Mouse (Mus musculus): ENCODE results near the gene Auts2. TPM values are rescaled to one million over a fixed set of nuclear protein-coding genes. Genes with fewer than 3 reads are reported as not detected.

Auts2 gene
- polyA plus RNA-seq, 1 experiment from 2014 or later = 90.6 TPM

- H3K4me1 ChIP-seq = peaks cover 28% of the 10 kb centered on the region
- no peak for ATAC-seq (ENCODE audit: low FRiP score)
Measured at GRCm38 (mm10) chr5:131606786-131607185, 936.4 kb downstream of the Auts2 start.

GRCm38 (mm10) chr5:131601934-131602692, 941.0 kb downstream of the Auts2 start:
- Histone ChIP-seq H3K27me3 (peaks cover 23% of the 10 kb centered on the region), H3K4me3 (no peak overlapping the region), H3K9ac (no peak overlapping the region), H3K27ac (peak overlapping the region; percentile 77), H3K9me3 (replicated peaks) (no peaks in the 10 kb centered on the region), H3K36me3 (no peaks in the 10 kb centered on the region), H3K4me1 (peaks cover 51% of the 10 kb centered on the region), H3K4me2 (replicated peaks) (peak overlapping the region; percentile 11; the same call in 1 of the 2 replicates)
- 16% methylated on average over 7 of the region's 7 CpGs for WGBS
- peak; percentile 84 for ATAC-seq (ENCODE audit: low FRiP score)

More at GRCm38 (mm10) chr5:131606786-131607185, 936.4 kb downstream of the Auts2 start:
- peaks cover 7% of the 10 kb centered on the region; the same call in 1 of the 2 replicates for H3K27me3 ChIP-seq
- H3K4me3 ChIP-seq = no peak overlapping the region
- 89% methylated on average over 5 of the region's 5 CpGs for WGBS
- H3K36me3 ChIP-seq = no peaks in the 10 kb centered on the region
- no peak overlapping the region for H3K27ac ChIP-seq
- no peak overlapping the region for H3K4me2 ChIP-seq (replicated peaks)
- H3K9me3 ChIP-seq (replicated peaks) = no peaks in the 10 kb centered on the region
- H3K9ac ChIP-seq = no peak overlapping the region

GRCm38 (mm10) chr5:131600325-131601125, 942.6 kb downstream of the Auts2 start:
- Histone ChIP-seq H3K4me1 (peaks cover 67% of the 10 kb centered on the region), H3K9ac (no peak overlapping the region), H3K9me3 (replicated peaks) (no peaks in the 10 kb centered on the region), H3K27me3 (peaks cover 23% of the 10 kb centered on the region), H3K4me3 (no peak overlapping the region), H3K36me3 (no peaks in the 10 kb centered on the region), H3K4me2 (replicated peaks) (peak overlapping the region; percentile 24), H3K27ac (peak overlapping the region; percentile 77)
- ATAC-seq (ENCODE audit: low FRiP score) = peak; percentile 78
- whole genome bisulfite sequencing = 5% methylated on average over 14 of the region's 14 CpGs

- 69% methylated on average over 3 of the region's 3 CpGs for WGBS
- no peak overlapping the region for H3K9ac ChIP-seq
Measured at GRCm38 (mm10) chr5:131597503-131597902, 945.6 kb downstream of the Auts2 start.

GRCm38 (mm10) chr5:131596591-131596990, 946.6 kb downstream of the Auts2 start:
- no peaks in the 10 kb centered on the region for H3K9me3 ChIP-seq (replicated peaks)
- ATAC-seq (ENCODE audit: low FRiP score) = peak; percentile 30; the same call in 1 of the 2 replicates
- peak overlapping the region; percentile 7; the same call in 1 of the 2 replicates for H3K4me2 ChIP-seq (replicated peaks)
- H3K4me3 ChIP-seq = no peak overlapping the region
- H3K27ac ChIP-seq = peak overlapping the region; percentile 71
- WGBS = 2% methylated on average over 10 of the region's 10 CpGs
- H3K36me3 ChIP-seq = no peaks in the 10 kb centered on the region
- no peak overlapping the region for H3K9ac ChIP-seq
- peaks cover 58% of the 10 kb centered on the region for H3K4me1 ChIP-seq
- H3K27me3 ChIP-seq = peaks cover 28% of the 10 kb centered on the region

More at GRCm38 (mm10) chr5:131597503-131597902, 945.6 kb downstream of the Auts2 start:
- no peak overlapping the region for H3K4me2 ChIP-seq (replicated peaks)
- peaks cover 26% of the 10 kb centered on the region for H3K27me3 ChIP-seq
- H3K27ac ChIP-seq = no peak overlapping the region
- peaks cover 61% of the 10 kb centered on the region for H3K4me1 ChIP-seq
- ATAC-seq (ENCODE audit: low FRiP score) = no peak
- no peaks in the 10 kb centered on the region for H3K36me3 ChIP-seq
- H3K4me3 ChIP-seq = no peak overlapping the region
- no peaks in the 10 kb centered on the region for H3K9me3 ChIP-seq (replicated peaks)

- Histone ChIP-seq H3K4me3 (no peak overlapping the region), H3K9ac (no peak overlapping the region), H3K4me2 (replicated peaks) (no peak overlapping the region), H3K36me3 (no peaks in the 10 kb centered on the region), H3K4me1 (peaks cover 52% of the 10 kb centered on the region), H3K9me3 (replicated peaks) (no peaks in the 10 kb centered on the region), H3K27me3 (peaks cover 34% of the 10 kb centered on the region), H3K27ac (peak overlapping the region; percentile 71)
- 10% methylated on average over 8 of the region's 8 CpGs for WGBS
- no peak for ATAC-seq (ENCODE audit: low FRiP score)
Measured at GRCm38 (mm10) chr5:131595730-131596129, 947.4 kb downstream of the Auts2 start.

GRCm38 (mm10) chr5:131594597-131594996, 948.5 kb downstream of the Auts2 start:
- peaks cover 41% of the 10 kb centered on the region for H3K27me3 ChIP-seq
- no peak overlapping the region for H3K4me3 ChIP-seq
- WGBS = 47% methylated on average over 3 of the region's 3 CpGs
- H3K9me3 ChIP-seq (replicated peaks) = no peaks in the 10 kb centered on the region
- no peak overlapping the region for H3K9ac ChIP-seq
- H3K4me1 ChIP-seq = peaks cover 40% of the 10 kb centered on the region
- ATAC-seq (ENCODE audit: low FRiP score) = no peak
- no peak overlapping the region for H3K27ac ChIP-seq
- no peak overlapping the region for H3K4me2 ChIP-seq (replicated peaks)
- H3K36me3 ChIP-seq = no peaks in the 10 kb centered on the region

- WGBS = 89% methylated on average over 10 of the region's 10 CpGs
- ATAC-seq (ENCODE audit: low FRiP score) = no peak
- Histone ChIP-seq H3K9me3 (replicated peaks) (no peaks in the 10 kb centered on the region), H3K9ac (no peak overlapping the region), H3K4me3 (no peak overlapping the region), H3K27me3 (peaks cover 30% of the 10 kb centered on the region), H3K4me1 (peaks cover 36% of the 10 kb centered on the region), H3K27ac (no peak overlapping the region), H3K36me3 (no peaks in the 10 kb centered on the region), H3K4me2 (replicated peaks) (no peak overlapping the region)
Measured at GRCm38 (mm10) chr5:131593261-131593660, 949.9 kb downstream of the Auts2 start.

- H3K27me3 ChIP-seq = peaks cover 21% of the 10 kb centered on the region
- 91% methylated on average over 6 of the region's 6 CpGs for WGBS
Measured at GRCm38 (mm10) chr5:131589948-131590467, 953.1 kb downstream of the Auts2 start.

GRCm38 (mm10) chr5:131586332-131586700, 956.8 kb downstream of the Auts2 start:
- H3K9ac ChIP-seq = no peak overlapping the region; the same call in 1 of the 2 replicates
- H3K4me2 ChIP-seq (replicated peaks) = no peak overlapping the region; the same call in 1 of the 2 replicates
- 69% methylated on average over 5 of the region's 5 CpGs for WGBS
- H3K9me3 ChIP-seq (replicated peaks) = no peaks in the 10 kb centered on the region
- H3K36me3 ChIP-seq = no peaks in the 10 kb centered on the region
- H3K4me1 ChIP-seq = peaks cover 46% of the 10 kb centered on the region
- no peak overlapping the region for H3K4me3 ChIP-seq
- peak overlapping the region; percentile 82 for H3K27ac ChIP-seq
- no peak for ATAC-seq (ENCODE audit: low FRiP score)
- H3K27me3 ChIP-seq = peaks cover 18% of the 10 kb centered on the region

More at GRCm38 (mm10) chr5:131589948-131590467, 953.1 kb downstream of the Auts2 start:
- Histone ChIP-seq H3K36me3 (no peaks in the 10 kb centered on the region), H3K9me3 (replicated peaks) (no peaks in the 10 kb centered on the region), H3K27ac (no peak overlapping the region), H3K4me2 (replicated peaks) (no peak overlapping the region), H3K9ac (no peak overlapping the region), H3K4me1 (peaks cover 25% of the 10 kb centered on the region), H3K4me3 (no peak overlapping the region)
- no peak for ATAC-seq (ENCODE audit: low FRiP score)

- ATAC-seq (ENCODE audit: low FRiP score) = peak; percentile 72
- Histone ChIP-seq H3K36me3 (no peaks in the 10 kb centered on the region), H3K27me3 (peaks cover 14% of the 10 kb centered on the region), H3K4me3 (no peak overlapping the region), H3K9ac (0 out of 2 replicates have a peak overlapping the region, but pooled peaks have one; percentile 15), H3K4me2 (replicated peaks) (peak overlapping the region; percentile 40), H3K9me3 (replicated peaks) (no peaks in the 10 kb centered on the region), H3K4me1 (peaks cover 48% of the 10 kb centered on the region), H3K27ac (peak overlapping the region; percentile 82)
- WGBS = 23% methylated on average over 26 of the region's 26 CpGs
Measured at GRCm38 (mm10) chr5:131585684-131586331, 957.3 kb downstream of the Auts2 start.
